Mouse (Mus musculus) E14TG2a.4 (cell line): ENCODE data around the gene Dph5.

Experiments
- CTCF ChIP-seq: conservative IDR thresholded peaks from 2 replicates; pipeline ENCODE4 v1.5.1; 2014; ENCODE audit warnings: low read length
- POU5F1 ChIP-seq: IDR thresholded peaks from 2 replicates; pipeline ENCODE4 v1.6.1; 2014; ENCODE audit warnings: low read length, borderline replicate concordance

DNA sequence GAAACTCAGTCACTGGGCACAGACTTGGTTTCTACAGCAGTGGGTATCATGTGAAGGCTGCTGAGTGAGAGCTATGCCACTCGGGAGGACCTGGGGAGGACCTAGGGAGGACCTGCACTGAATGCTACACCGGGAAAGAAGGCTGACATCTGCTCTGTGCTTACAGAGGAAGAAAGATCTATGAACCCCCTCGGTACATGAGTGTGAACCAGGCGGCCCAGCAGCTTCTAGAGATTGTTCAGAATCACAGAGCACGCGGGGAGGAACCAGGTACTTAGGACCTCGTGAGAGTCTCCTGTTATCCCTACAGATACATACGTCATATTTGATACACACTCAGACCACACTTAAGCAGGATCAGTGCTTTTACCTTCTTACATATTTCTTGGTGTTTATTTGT is 38.9 kb downstream of the Dph5 start:
- no peak for TF ChIP-seq CTCF
- TF ChIP-seq POU5F1: no peak
